Comparison of ENCODE assay signal across 15 mouse cellular contexts in the genomic region with DNA sequence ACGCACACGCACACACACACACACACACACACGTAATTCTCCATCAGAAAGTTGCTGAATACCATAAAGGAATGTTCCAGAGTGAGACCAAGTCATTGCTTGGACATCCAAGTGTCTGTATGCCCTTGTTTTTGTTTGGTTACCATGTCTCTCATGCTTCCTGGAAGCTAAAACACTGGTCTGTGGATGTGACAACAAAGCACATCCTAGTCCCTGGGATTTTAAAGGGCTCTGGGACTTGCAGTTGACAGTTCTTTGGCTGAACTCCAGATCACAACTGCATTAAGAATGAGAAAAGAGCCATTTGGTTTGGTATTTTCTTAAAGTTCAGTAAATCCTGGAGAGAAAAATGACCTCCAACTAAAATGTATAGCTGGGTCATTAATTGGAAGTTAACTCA.
"Had no signal": no experiment of that assay in that cellular context is flagged by ENCODE, and none has a peak within 500 bp of the region (broad histone marks: within the 10 kb centered on the region; RNA-seq: fewer than 3 reads in every experiment).

No protein-coding gene starts in this region.

- H3K9me3 ChIP-seq: limb, embryonic 12.5 days; limb, embryonic 15.5 days; midbrain, embryonic 12.5 days had no signal

- H3K27ac ChIP-seq: limb, embryonic 12.5 days; limb, embryonic 15.5 days; liver, embryonic 14.5 days; macrophage; midbrain, embryonic 12.5 days had no signal

- H3K27me3 ChIP-seq: limb, embryonic 12.5 days; limb, embryonic 15.5 days; midbrain, embryonic 12.5 days had no signal

- H3K4me1 ChIP-seq: limb, embryonic 12.5 days; limb, embryonic 15.5 days; midbrain, embryonic 12.5 days had no signal

- H3K4me2 ChIP-seq: limb, embryonic 12.5 days; limb, embryonic 15.5 days; liver, embryonic 11.5 days; midbrain, embryonic 12.5 days had no signal

- ATAC-seq: liver, postnatal 0 days had no signal

- H3K4me3 ChIP-seq: limb, embryonic 12.5 days; limb, embryonic 15.5 days; midbrain, embryonic 12.5 days had no signal

- DNase-seq: kidney, adult 18-20 months; kidney, adult 9 months; kidney, postnatal 14 days; kidney, postnatal 4 days; left cerebral cortex, postnatal 4 days; liver, postnatal 0 days; lung, postnatal 10 days; thymus, adult 18-20 months; thymus, postnatal 36 days had no signal

- H3K36me3 ChIP-seq: limb, embryonic 12.5 days; limb, embryonic 15.5 days; midbrain, embryonic 12.5 days had no signal

- H3K9ac ChIP-seq: limb, embryonic 12.5 days; limb, embryonic 15.5 days; liver, embryonic 14.5 days; liver, postnatal 0 days; midbrain, embryonic 12.5 days had no signal
